Mouse (Mus musculus) brain, embryonic 14.5 days (tissue): ENCODE measurements around the gene Serpinb6a.

Experiments used
- CTCF ChIP-seq: fragments of 200-500 bp; IDR thresholded peaks from 2 replicates; pipeline ENCODE4 v1.5.1; 2012; ENCODE audit warnings: inconsistent platforms, mild to moderate bottlenecking, moderate library complexity, borderline replicate concordance; ENCODE audit not compliant: insufficient read depth, insufficient read length; ENCODE audit errors: extremely low read depth
- POLR2A ChIP-seq: fragments of 200-500 bp; IDR thresholded peaks from 2 replicates; pipeline ENCODE4 v1.6.1; 2012; ENCODE audit warnings: mild to moderate bottlenecking, inconsistent platforms, borderline replicate concordance; ENCODE audit not compliant: poor library complexity, insufficient read depth, insufficient read length, severe bottlenecking; ENCODE audit errors: extremely low read depth

GRCm38 (mm10) chr13:34002058-34003006 is at the start of gene Serpinb6a, which contains the start of gene Ripk1:
- TF ChIP-seq CTCF = peak; percentile 56
- 0 out of 2 replicates have a peak, but pooled peaks have one; percentile 5 for TF ChIP-seq POLR2A
